Mouse (Mus musculus): ENCODE measurements around the gene Cyp2b13. TPM values are rescaled to one million over a fixed set of nuclear protein-coding genes. Genes with fewer than 3 reads are reported as not detected.

Gene Cyp2b13
- polyA plus RNA-seq, 1 experiment from 2014 or later, result not detected

Other genes starting within 250 kb of the Cyp2b13 start
- gene Cyp2s1, start 244.6 kb upstream of the Cyp2b13 start, polyA plus RNA-seq (2015; fragmentation: Nextera tagmentation; extraction: Ambion mirVana), result 1.0 and 1.1 TPM in 2 replicates
- gene Cyp2b10, start 163.9 kb upstream of the Cyp2b13 start, polyA plus RNA-seq (2015; fragmentation: Nextera tagmentation; extraction: Ambion mirVana), result not detected in 2 replicates
- not detected in 2 replicates for gene Cyp2b9, start 111.9 kb downstream of the Cyp2b13 start, polyA plus RNA-seq (2015; fragmentation: Nextera tagmentation; extraction: Ambion mirVana)
- not detected in 2 replicates for gene Vmn1r184, start 198.8 kb downstream of the Cyp2b13 start, polyA plus RNA-seq (2015; fragmentation: Nextera tagmentation; extraction: Ambion mirVana)
- gene Cyp2a4, start 245.7 kb downstream of the Cyp2b13 start, polyA plus RNA-seq (2015; fragmentation: Nextera tagmentation; extraction: Ambion mirVana), result not detected in 2 replicates